Mouse (Mus musculus) kidney, postnatal 36 days (tissue): Measurements from ENCODE around the gene Map3k6.

ENCODE experiments used
- DNase-seq, 2 experiments: peaks; one replicate each; pipeline ENCODE4 v3.0.0; 2021 to 2022; ENCODE audit warnings: mixed read lengths in 2 of 2

Map3k6 gene

DNA sequence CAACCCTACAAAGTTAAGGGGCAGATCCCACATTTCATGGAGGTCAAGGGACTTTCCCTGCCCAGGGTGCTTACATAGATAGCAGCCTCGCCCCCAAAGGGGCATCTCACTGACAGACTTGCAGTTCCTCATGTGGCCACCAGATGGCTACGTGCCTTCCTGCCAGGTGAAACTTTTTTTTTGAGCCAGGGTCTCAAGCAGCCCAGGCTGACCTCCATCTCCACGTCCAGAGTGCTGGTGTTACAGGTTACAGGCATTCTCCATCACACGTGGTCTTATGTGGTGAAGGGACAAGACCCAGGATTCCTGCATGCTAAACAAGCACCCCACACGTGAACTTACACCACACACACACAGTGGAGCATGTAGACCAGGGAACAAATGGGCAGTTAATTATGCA lies 23.0 kb upstream of the Map3k6 start:
- DNase-seq, result peak; percentile 58 to 86

DNA sequence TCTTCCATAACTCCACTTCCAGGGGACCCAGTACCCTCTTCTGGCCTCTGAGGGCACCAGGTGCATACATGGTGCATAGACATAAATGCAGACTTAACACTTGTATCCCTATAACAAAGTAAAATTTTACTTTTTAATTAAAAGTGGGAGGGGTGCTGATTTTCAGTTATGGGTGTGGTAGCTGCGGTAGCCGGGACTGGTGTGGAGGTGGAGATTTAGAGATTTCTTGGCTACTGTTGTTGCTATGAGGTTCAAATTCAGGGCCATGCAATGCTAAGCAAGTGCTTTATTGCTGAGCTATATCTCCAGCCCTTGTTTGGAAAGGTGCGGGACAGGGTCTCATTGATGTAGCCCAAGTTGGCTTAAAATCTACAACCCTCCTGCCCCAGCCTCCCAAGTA lies 21.9 kb upstream of the Map3k6 start:
- DNase-seq, result no peak

DNA sequence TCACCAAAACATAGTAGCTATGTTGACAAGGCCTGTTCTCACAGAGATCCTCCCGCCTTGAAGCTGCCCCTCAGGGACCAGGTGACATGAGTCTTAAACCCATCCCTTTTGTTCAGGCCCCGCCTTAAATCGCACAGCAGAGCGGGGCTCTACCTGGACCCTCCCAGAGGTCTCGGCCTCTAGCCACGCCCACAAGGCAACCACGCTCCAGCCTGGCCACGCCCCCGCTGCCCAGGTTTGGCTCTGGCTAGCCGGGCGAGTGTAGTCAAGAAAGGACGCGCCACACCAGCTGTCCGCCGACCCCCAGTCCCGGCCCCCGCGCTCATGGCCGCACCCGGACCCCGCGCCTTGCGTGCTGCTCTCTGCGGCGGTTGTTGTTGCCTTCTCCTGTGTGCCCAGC lies 20.0 kb upstream of the Map3k6 start:
- peak; percentile 71 to 89 for DNase-seq

DNA sequence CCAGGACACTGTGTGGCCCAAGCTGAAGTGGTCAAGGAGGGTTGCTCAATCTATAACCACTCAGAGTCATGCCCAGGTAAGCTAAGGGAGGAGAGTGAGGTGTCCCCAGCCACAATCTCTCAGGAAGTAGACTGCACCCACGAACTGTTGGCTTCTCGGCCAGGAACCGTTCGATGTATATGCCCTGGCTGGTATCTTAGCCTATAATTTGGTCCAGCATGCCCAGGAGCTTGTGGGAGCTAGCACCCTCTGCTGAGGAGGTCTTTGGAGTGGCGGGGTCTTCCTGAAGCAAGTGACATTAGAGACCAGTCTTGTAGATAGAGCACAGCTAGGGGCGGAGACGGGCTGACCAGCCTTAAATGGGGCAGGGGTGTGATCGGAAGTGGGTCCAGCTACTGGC lies 18.9 kb upstream of the Map3k6 start:
- no peak for DNase-seq

DNA sequence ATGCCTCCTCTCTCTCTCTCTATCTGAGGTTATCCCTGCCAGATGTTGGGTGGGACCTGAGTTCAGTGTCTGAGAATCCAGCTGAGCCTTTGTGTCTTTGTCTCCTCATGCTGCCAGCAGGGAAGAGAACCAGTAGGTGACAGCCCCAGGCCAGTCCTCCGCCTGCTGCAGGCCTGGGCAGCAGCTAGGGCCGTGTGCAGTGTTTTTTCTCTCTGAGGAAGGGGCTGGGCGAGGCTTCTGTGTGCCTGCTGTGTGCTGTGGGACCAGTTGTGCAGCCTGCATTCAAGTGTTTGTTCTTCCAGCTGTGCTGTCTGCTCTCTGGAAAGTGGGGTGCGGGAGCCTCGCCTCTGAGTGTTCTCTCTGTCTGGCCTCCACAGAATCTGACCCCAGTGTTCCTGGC lies 16.7 kb upstream of the Map3k6 start:
- no peak for DNase-seq

DNA sequence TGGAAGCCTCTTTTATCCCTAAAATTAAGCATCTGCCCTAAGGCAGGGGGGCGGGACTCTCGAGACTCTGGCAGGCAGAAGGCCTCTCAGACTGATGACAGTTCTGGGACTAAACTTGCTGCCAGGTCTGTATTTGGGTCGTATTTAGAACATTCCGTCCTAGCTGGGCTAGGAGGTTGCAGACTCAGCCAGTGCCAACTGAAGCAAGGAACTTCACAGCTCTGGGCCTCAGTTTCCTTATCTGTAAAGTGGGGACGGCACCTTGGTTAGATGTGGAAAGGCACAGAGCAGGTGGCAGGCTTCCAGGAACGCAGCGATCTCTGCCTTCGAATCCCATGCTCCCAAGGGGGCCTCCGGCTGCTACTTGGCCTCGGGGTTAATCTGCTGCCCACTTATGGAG lies 14.5 kb upstream of the Map3k6 start:
- DNase-seq, result no peak

DNA sequence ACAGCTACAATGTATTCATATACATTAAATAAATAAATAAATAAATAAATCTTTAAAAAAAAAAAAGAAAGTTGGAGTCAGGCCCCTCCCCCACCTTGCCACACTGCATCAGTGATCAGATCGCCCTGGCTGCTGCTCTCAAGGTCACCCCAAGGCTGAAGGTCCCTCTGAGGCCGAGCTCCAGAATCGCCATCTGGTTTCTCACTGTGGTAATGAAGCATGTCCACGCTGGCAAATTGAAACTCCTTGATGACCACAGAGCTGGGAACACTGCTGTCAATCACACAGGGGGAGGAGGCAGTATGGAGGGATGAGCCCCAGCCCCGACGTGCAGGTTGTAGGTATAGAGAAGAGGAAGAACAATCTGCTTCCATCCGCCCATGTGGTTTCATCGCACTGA lies 13.0 kb upstream of the Map3k6 start:
- DNase-seq, result peak in 1 of 2 experiments; percentile 25

DNA sequence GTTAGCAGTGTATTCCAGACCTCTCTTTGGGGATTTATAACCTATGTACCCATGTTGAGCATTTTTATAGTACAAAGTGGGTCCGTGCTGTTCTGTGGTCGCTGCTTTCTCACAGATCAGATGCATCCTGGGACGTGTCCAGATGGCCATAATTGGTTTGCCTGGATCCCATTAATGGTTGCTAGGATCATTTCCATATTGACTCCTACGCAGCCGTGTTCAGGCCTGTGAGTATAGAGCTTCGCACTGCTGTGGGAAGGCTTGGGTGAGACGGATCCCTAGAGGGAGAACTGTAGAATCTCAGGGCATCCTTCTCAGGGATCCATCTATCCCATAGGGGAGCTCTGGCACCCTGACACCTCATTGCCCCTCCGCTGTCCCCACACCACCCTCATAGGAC lies 11.0 kb upstream of the Map3k6 start:
- DNase-seq, result no peak

DNA sequence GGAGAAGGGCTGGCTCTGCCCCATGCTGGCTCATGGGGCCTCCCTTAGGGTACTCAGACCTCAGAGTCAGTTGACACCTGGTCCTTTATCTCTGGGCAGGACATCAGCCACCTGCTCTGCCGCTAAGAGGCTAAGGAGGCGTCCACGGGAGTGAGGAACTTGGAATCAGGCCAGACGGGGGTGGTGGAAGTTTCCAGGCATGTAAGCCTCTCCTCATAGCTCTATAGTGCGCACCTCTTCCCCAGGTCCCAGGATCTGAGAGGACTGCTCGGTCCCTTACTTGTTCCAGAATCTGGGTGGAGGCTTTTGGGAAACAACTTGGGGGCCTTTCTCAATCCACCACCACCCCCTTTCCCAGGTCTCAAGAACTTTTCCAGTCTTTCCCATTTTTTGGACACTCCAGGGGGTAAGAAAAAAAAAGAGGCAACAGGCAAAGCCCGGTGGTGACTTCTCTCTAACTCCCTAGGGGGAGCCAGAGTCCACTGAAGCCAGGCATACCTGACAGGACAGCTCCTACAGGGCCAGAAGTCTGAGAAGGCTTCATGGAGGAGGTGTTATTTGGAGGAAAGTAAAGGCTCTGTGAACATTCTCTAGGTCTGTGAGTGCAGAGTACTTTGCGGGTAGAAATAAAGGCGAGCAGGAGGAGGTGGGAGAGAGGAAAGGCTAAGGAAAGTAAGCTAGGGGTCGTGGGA lies 7.2 kb upstream of the Map3k6 start:
- peak; percentile 72 to 76 for DNase-seq

DNA sequence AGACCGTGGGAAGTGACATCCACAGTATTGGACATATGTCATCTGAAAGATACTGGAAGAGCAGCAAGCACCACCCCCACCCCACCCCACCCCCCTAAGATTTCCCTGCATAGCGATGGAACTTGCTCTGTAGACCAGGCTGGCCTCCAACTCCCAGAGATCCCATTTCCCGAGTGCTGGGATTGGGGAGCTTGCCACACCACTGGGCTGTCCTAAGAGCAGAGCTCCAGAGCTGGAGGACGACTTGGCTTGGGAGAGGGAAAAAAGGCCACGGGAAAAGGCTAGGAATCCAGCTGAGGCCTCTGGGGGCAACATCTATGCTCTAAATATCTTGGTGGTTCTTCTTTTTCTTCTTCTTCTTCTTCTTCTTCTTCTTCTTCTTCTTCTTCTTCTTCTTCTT lies 5.8 kb upstream of the Map3k6 start:
- no peak for DNase-seq

DNA sequence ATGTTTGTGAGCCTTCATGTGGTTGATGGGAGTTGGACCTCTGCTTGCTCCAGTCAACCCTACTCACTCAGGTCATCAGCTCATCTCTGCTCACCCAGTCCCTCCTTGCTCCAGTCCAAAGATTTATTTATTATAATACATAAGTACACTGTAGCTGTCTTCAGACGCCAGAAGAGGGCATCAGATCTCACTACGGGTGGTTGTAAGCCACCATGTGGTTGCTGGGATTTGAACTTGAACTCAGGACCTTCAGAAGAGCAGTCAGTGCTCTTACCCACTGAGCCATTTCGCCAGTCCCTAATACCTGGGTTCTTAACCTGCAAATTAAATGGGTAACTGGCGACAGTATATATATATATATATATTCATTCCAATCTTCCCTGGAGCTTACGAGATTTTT lies 5.2 kb upstream of the Map3k6 start:
- no peak for DNase-seq

DNA sequence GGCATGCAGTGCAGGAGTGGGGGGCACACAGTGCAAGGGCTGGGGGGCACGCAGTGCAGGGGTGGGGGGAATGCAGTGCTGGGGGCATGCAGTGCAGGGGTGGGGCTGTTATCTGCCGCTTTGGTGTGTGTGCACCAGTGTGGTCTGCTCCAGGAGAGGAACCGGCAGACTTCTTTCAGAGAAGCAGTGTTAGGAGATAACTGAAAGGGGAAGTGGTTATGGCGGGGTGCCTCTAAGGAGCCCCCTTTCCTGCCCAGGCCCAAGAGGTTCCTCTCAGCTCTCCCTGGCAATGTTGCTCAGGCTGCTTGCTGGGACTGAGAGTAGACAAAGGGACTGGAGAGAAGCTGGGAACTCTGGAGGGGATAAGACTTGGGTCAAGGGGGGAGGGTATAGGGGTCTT lies 2.7 kb upstream of the Map3k6 start:
- DNase-seq, result no peak

DNA sequence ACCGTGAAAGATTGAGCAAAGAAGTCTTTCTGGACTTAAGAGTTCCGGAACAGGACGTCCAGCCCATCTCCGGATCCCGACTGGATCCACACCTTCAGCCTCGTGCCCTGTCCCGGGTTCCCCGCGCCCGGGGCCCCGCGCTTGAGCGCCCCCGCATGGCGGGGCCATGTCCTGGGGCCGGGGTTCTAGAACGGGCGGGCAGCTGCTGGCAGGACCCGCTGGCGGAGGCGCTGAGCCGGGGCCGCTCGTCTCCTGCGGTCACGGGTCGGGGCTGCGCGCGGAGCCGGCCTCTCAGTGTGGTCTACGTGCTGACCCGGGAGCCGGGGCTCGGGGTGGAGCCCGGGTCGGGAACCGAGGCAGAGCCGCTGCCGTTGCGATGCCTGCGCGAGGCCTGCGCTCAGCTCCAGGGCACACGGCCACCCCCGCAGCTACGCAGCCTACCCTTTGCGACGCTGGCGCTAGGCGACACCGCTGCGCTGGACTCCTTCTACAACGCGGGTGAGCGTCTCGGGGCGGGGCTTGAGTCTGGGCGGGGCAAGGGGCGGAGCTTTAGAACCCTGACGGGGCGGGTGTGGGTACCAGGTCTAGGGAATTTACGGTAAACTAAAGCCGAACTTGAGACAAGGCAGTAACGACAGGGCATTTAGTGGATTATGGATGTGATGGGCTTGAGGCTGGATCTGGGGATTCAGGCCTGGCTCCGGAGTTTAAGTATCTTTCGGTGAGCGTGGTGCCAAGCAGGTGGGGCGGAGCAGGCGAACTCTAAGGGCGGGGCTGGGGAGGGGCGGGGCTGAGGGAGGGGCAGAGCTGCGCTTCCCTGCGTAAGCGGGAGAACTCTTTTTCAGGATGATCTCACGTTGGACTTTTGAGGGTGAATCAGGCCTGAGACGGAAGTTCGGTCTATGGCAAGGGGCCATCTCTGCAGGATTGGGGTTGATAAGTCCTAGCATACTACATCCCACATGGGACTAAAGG lies 603 bp downstream of the Map3k6 start:
- DNase-seq, result peak; percentile 90 to 94

DNA sequence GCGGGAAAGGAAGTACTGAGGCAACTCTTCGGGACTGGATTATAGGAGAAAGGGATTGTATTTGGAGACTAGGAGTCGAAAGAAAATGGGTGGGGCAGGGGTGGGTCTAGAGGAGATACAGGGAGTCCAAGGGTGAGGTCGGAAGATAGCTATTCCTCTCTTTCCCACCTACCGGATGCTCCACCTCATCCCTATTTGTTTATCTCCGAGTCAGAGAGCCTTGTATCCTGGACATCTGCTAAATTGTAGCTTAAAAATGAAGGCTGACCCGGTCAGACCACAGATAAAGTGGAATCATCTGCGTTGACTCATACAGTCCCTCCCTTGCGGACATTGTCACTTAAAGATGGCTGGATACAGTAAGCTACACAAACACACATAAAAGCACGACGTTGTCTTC lies 1.3 kb downstream of the Map3k6 start:
- peak in 1 of 2 experiments; percentile 69 for DNase-seq

DNA sequence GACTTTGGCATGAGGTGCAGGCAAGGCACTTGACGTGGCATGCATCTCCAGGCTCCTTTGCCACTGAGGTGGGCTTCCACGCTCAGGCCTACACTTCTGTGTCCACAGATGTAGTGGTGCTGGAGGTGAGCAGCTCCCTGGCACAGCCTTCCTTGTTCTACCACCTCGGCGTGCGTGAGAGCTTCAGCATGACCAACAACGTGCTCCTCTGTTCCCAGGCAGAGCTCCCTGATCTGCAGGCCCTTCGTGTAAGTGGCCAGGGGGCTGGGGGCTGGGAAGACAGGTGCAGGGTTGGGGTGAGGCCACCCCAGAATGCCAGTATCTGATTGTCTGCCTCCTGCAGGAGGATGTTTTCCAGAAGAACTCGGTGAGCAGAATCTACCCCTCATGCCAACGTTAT lies 2.1 kb downstream of the Map3k6 start:
- no peak for DNase-seq

DNA sequence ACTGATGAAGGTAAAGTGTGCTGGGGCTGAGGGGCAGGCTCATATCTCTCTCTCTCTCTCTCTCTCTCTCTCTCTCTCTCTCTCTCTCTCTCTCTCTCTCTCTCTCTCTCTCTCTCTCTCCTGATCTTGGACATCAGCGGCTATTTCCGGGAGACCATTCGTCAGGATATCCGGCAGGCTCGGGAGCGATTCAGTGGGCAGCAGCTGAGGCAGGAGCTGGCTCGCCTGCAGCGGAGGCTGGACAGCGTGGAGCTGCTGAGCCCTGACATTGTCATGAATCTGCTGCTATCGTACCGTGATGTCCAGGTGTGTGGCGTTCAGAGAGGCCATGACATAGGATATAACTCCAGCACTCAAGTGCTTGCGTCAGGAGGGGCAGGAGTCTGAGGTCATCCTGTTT lies 2.9 kb downstream of the Map3k6 start:
- peak; percentile 41 to 43 for DNase-seq

DNA sequence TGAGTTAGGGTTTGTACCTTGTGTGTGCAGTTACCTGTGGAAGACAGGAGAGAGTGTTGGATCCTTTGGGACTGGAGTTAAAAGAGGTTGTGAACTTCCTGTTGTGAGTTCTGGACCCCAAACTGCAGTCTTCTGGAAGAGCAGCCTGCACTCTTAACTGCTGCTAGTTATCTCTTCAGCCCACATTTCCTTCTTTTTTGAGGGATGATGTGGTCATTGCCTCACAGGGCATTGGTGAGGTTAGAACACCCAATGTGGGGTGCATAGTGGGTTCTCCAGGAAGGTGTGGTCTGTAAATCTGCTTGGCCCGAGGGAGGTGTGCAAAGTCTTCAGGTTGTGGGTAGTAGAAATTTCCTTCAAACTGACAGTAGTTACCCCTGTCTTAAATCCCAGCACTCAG lies 3.7 kb downstream of the Map3k6 start:
- no peak for DNase-seq

DNA sequence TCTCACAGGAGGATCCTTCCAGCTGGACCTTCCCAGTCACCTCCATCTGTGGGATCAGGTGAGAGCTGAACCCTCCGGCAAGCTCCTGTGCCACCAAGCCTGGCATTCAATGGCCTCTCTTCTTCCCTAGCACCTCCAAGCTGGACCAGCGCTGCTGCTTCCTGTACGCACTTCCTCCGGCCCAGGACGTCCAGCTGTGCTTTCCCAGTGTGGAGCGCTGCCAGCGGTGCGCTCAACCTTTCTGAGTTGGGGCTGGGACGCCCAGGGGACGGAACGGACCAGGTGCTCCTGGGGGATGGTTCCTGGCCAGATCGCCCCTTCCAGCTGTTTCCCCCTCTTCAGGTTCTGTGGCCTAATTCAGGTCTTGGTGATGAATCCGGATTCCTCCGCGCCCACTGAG lies 6.5 kb downstream of the Map3k6 start:
- peak; percentile 66 to 71 for DNase-seq

DNA sequence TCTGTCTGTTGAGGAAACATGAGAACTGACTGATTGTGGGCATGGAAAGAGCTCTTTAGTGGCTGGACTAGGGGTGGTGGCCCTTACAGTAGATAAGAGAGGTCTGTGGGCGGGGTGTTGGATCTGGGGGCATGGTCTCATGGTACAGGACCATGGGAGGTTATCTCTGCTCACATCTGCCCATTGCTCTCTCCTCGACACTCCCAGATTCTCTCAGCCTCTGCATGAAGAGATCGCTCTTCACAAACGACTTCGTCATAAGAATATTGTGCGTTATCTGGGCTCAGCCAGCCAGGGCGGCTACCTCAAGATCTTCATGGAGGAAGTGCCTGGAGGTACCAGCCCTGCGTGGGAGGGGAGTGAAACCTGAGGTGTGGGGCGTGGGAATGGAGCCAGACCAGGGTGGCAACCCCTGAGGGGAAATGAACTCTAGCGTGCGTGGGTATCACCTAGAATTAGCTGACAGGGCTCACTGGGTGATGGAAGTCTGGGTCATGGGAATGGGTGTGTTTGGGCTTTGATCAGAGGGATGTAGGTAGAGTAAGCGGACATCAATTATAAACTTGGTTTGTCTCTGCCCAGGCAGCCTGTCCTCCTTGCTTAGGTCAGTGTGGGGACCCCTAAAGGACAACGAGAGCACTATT lies 7.3 kb downstream of the Map3k6 start:
- DNase-seq, result no peak

DNA sequence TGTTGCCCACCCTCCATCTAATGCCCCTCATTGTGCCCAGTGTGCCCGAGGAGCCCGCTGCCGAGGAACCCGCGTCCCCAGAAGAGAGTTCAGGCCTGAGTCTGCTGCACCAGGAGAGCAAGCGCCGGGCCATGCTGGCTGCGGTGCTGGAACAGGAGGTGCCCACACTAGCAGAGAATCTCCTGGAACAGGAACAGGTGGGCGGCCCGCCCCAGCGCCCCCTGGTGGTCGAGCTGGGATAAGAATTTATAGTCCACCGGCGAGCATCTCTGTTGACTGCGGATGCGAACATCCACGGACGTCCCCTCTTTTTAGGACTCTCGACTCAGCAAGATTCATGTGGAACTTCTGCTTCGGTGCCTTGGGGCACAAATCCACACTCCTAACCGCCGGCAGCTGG lies 10.0 kb downstream of the Map3k6 start:
- DNase-seq, result peak; percentile 78 to 91

DNA sequence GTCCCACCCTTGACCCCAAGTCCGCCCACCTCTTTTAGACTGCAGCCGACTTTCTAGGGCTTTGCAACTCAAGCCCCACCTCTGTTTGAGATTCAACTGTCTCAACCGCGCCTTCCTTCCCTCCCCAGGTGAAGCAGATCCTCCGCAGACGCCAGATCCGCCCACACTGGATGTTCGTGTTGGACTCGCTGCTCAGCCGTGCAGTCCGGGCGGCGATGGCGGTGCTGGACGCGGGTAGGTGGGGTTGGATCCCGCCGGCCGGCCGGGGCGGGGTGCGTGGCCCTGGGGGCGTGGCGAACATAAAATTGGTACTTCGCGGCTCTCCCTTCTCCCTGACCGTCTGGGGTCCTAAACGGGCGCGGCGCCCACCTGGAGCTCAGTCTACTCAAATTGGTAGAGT lies 10.6 kb downstream of the Map3k6 start:
- DNase-seq, result peak; percentile 18 to 52

DNA sequence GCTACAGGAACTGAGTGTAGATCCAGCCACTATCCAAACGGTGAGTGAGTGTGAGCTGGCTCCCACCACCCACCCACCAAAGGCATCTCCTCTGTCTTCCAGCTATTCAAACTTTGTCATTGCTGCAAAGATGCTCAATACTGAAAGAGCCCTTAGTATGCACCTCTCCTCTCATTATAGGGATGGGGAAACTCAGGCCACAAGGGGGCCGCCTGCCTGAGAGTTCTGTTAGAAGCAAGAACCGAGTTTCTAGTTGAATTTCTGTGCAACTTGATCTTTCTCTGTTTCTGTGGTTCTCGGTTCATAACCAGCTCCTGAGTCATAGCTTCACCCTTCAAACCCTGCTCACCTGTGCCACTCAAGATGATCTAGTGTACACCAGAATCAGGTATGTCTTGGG lies 11.5 kb downstream of the Map3k6 start:
- DNase-seq, result no peak

DNA sequence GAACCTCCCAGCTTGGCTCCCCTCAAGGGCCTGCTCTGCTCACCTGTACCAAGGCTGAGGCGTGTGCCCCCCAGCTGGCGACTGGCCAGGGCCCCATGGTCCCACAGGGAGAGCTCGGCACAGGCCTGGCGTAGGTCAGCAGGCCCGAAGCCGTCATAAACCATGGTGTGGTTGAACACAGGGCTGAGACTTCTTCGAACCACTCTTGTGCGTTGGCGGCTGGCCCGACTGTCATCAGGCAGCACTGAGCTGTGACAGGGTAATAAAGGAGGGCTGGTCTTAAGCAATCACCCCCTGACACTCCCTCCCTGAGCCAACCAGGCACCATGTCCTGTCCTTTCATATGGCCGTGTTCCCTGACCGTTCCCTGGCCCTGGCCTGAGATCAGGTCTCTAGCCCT lies 12.8 kb downstream of the Map3k6 start:
- no peak for DNase-seq

DNA sequence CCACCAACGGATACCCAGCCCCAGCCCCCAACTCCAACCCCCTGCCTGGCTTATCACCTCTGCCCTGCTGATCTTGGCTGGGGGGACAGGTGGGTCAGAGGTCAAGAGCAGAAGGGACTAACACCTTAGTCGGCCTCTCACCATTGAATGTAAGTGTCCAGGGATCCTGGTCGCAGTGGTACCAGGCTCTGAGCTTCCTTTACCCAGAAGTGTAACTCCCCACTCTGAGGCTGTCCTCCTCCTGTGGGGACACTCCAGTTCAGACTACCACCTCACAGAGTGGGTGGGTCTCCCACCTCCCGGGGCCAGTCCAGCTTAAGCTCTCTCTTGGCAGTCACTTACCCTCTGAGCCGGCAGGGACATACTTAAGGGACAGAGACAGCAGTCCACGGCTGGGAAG lies 14.8 kb downstream of the Map3k6 start:
- no peak for DNase-seq
